Mouse (Mus musculus): ENCODE data around the gene Zmynd12.

DNA sequence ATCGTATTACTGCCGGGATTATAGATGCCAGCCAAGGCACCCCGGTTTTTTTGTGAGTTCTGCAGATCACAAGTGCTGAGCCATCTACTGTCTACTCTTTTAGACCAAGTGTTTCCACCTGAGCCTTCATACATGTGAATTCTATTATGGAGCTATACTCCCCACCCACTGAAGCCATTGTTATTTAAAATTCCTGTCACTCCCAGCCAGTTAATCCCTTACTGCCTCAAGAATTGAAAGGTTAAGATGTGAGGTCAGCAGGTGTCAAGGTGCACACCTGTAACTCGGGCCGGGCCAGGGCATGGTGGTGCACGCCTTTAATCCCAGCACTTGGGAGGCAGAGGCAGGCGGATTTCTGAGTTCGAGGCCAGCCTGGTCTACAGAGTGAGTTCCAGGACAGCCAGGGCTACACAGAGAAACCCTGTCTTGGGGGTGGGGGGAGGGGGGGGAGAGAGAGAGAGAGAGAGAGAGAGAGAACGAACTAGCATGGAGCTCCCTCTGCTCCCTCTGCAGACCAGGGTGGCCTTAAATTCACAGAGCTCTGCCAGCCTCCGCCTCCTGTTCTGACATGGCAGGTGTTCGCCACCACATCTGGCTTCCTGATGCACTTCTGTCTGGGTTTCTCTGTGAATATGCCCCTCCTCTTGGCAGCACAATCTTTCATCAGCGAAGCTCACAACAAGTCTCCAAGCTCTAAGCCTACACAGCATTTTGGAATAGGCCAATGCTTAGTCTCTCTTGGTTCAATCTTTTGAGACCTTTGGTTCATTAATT, 10.6 kb upstream of the Zmynd12 start:
- no peak for TF ChIP-seq CTCF (IDR thresholded peaks at IDR 0.05)
- TF ChIP-seq EP300 (IDR thresholded peaks at IDR 0.05), result no peak

All from lung, postnatal 0 days (tissue).